Mouse (Mus musculus): ENCODE measurements at regions not wholly inside any gene's neighbourhood (a gene's known extent, or its start where the extent isn't known, plus 50 kb on each side); places are given as distances from the start of the nearest gene placed in this dataset.

- no peak for TF ChIP-seq MAFK (IDR thresholded peaks at IDR 0.05; ENCODE audit: insufficient read depth, low read depth, low read length)
- TF ChIP-seq CHD2 (IDR thresholded peaks at IDR 0.05; ENCODE audit: low read depth, low read length) = no peak
- no peak for TF ChIP-seq HCFC1 (IDR thresholded peaks at IDR 0.05; ENCODE audit: borderline replicate concordance, insufficient read depth, low read length)
- no peak for TF ChIP-seq ZC3H11A (IDR thresholded peaks at IDR 0.05; ENCODE audit: borderline replicate concordance, low read depth, low read length)
- TF ChIP-seq ZNF384 (IDR thresholded peaks at IDR 0.05; ENCODE audit: low read depth, low read length) = no peak
Measured at GRCm38 (mm10) chr1:30503224-30503623, 370.5 kb downstream of the Phf3 start.

Data from ES-E14 (cell line).